15 mouse cellular contexts compared by ENCODE assay signal in the genomic region with DNA sequence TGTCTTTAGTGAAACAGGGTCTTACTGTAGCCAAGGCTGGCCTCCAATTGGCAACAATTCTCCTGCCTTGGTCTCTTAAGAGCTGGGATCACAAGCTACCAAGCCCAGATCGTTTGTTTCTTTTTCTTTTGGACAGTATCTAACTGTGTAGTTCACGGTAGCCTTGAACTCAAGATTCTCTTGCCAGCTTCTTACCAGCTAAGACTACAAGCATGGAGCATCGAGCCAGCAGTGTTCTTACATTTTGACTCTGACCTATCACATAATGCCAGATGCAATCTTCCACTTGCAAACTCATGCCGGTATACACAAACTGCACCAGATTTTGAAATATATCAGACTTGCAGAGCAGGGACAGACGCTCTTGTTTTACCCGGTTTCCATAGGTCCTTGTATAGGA. TPM values are rescaled to one million over a fixed set of nuclear protein-coding genes. Genes with fewer than 3 reads are reported as not detected.
"Had no signal": no experiment of that assay in that cellular context is flagged by ENCODE, and none has a peak within 500 bp of the region (broad histone marks: within the 10 kb centered on the region; RNA-seq: fewer than 3 reads in every experiment).

No protein-coding gene starts in this region.

- DNase-seq: lung, adult 18-20 months; lung, embryonic 14.5 days; lung, postnatal 10 days; lung, postnatal 4 days; midbrain, embryonic 14.5 days; retina, postnatal 1 day; right cerebral cortex, adult 18-20 months; right cerebral cortex, postnatal 25 days; right cerebral cortex, postnatal 4 days; spleen, adult 18-20 months; thymus, adult 18-20 months; thymus, postnatal 14 days; thymus, postnatal 36 days had no signal

RNA-seq across cellular contexts. Expression of gene Shisa4, which starts 47.7 kb away (rescaled TPM):
- total RNA-seq: megakaryocyte, adult 5-6 weeks; megakaryocyte-erythroid progenitor cell, adult 5-6 weeks had no signal
